Mouse (Mus musculus) frontal cortex, postnatal 14 days (tissue): ENCODE data around the gene Tmem205.

Experiments
- DNase-seq, 2 experiments: peaks; one replicate each; pipeline ENCODE4 v3.0.0; 2022; ENCODE audit warnings: low spot score in 2 of 2

Tmem205 gene

GRCm38 (mm10) chr9:21943638-21944037 is 16.3 kb upstream of the Tmem205 start:
- no peak for DNase-seq

- no peak for DNase-seq
Measured at GRCm38 (mm10) chr9:21943046-21943445, 15.7 kb upstream of the Tmem205 start.

GRCm38 (mm10) chr9:21938234-21938855 is 11.0 kb upstream of the Tmem205 start:
- DNase-seq = no peak

- peak in 1 of 2 experiments; percentile 51 for DNase-seq
Measured at GRCm38 (mm10) chr9:21937711-21938175, 10.4 kb upstream of the Tmem205 start.

- DNase-seq = peak; percentile 96 to 98
Measured at GRCm38 (mm10) chr9:21936692-21937570, 9.6 kb upstream of the Tmem205 start, which contains the start of gene Plppr2. Gene Plppr2 (plus strand): TSS chr9:21937033.

GRCm38 (mm10) chr9:21935466-21936131 is 8.2 kb upstream of the Tmem205 start:
- no peak for DNase-seq

- DNase-seq = no peak
Measured at GRCm38 (mm10) chr9:21934021-21934420, 6.7 kb upstream of the Tmem205 start.

- no peak for DNase-seq
Measured at GRCm38 (mm10) chr9:21932445-21933137, 5.2 kb upstream of the Tmem205 start.

GRCm38 (mm10) chr9:21932006-21932405 is 4.7 kb upstream of the Tmem205 start:
- DNase-seq = no peak

- DNase-seq = no peak
Measured at GRCm38 (mm10) chr9:21929208-21929607, 1.9 kb upstream of the Tmem205 start.

- DNase-seq = no peak
Measured at GRCm38 (mm10) chr9:21926784-21927183, 572 bp downstream of the Tmem205 start.

- no peak for DNase-seq
Measured at GRCm38 (mm10) chr9:21926155-21926554, 1.2 kb downstream of the Tmem205 start.

- no peak for DNase-seq
Measured at GRCm38 (mm10) chr9:21925506-21925905, 1.9 kb downstream of the Tmem205 start.

GRCm38 (mm10) chr9:21925034-21925433 is 2.3 kb downstream of the Tmem205 start:
- DNase-seq = no peak

GRCm38 (mm10) chr9:21924099-21924493 is 3.3 kb downstream of the Tmem205 start:
- DNase-seq = no peak

GRCm38 (mm10) chr9:21923490-21924098 is 3.8 kb downstream of the Tmem205 start:
- DNase-seq = no peak

GRCm38 (mm10) chr9:21923036-21923435 is 4.3 kb downstream of the Tmem205 start:
- DNase-seq = no peak

- DNase-seq = no peak
Measured at GRCm38 (mm10) chr9:21918692-21919384, 8.5 kb downstream of the Tmem205 start.

GRCm38 (mm10) chr9:21918035-21918592 is 9.2 kb downstream of the Tmem205 start, which contains the start of gene Rab3d:
Gene Rab3d (minus strand): TSS chr9:21918192.
- peak; percentile 80 to 82 for DNase-seq

- DNase-seq = peak; percentile 68 to 71
Measured at GRCm38 (mm10) chr9:21917493-21918034, 9.8 kb downstream of the Tmem205 start.
